Mouse (Mus musculus): ENCODE data around the gene Nol12. TPM values are rescaled to one million over a fixed set of nuclear protein-coding genes. Genes with fewer than 3 reads are reported as not detected.

Gene Nol12
- polyA plus RNA-seq, 1 experiment = 24.1 TPM

DNA sequence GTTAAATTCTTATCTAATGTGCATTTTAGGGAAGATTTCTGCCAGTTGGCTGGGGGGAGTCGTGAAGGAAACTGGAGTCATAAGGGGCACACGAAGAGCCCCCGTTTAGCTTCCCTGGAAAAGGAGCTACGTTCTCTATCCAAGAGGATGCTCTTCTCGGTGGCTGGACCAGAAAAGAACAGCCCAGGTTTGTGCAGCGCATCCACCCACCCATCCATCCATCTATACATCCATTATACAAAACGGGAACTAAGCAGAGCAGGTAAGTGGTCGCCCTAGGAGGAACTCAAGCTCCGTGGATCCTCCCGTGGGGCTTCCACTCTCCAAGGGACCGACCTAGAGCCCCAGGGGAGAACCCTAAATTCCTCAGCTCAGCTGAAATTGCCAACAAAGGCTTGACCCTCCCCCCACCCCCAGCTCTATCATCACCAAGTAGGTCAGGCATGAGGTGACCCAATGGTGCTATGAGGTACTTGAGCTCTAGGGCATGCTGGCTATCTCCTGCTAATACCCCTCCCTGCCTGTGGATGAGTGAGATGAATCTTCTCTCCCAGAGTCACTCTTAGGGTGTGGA lies 13.5 kb downstream of the Nol12 start:
- H3K4me3 ChIP-seq (ENCODE audit: insufficient read depth, low read depth, low read length) = no peak overlapping the region
- no peaks in the 10 kb centered on the region for H3K4me1 ChIP-seq (ENCODE audit: control insufficient read depth, insufficient read depth, low read length)
- no peaks in the 10 kb centered on the region for H3K36me3 ChIP-seq (ENCODE audit: control insufficient read depth, insufficient read depth, low read length)
- H3K27ac ChIP-seq (ENCODE audit: insufficient read depth, low read depth, low read length) = no peak overlapping the region
- no peak for TF ChIP-seq CTCF (conservative IDR thresholded peaks at IDR 0.05; ENCODE audit: insufficient read depth, insufficient read length, low read depth, low read length)
- TF ChIP-seq POLR2A (IDR thresholded peaks at IDR 0.05; ENCODE audit: low read depth, low read length) = no peak
- DNase-seq = no peak
- WGBS = 8% methylated on average over 11 of the region's 11 CpGs
- no peaks in the 10 kb centered on the region for H3K27me3 ChIP-seq (replicated peaks; ENCODE audit: control insufficient read depth, insufficient read depth, low read length)

GRCm38 (mm10) chr15:78948883-78949282 lies 14.2 kb downstream of the Nol12 start:
- H3K4me1 ChIP-seq (ENCODE audit: control insufficient read depth, insufficient read depth, low read length) = no peaks in the 10 kb centered on the region
- H3K4me3 ChIP-seq (ENCODE audit: insufficient read depth, low read depth, low read length) = no peak overlapping the region
- 96% methylated on average over 3 of the region's 3 CpGs for WGBS
- H3K27me3 ChIP-seq (replicated peaks; ENCODE audit: control insufficient read depth, insufficient read depth, low read length) = no peaks in the 10 kb centered on the region
- no peak overlapping the region for H3K27ac ChIP-seq (ENCODE audit: insufficient read depth, low read depth, low read length)
- no peaks in the 10 kb centered on the region for H3K36me3 ChIP-seq (ENCODE audit: control insufficient read depth, insufficient read depth, low read length)
- no peak for DNase-seq
- no peak for TF ChIP-seq CTCF (conservative IDR thresholded peaks at IDR 0.05; ENCODE audit: insufficient read depth, insufficient read length, low read depth, low read length)
- TF ChIP-seq POLR2A (IDR thresholded peaks at IDR 0.05; ENCODE audit: low read depth, low read length) = no peak

- TF ChIP-seq POLR2A (IDR thresholded peaks at IDR 0.05; ENCODE audit: low read depth, low read length) = no peak
- no peak for TF ChIP-seq CTCF (conservative IDR thresholded peaks at IDR 0.05; ENCODE audit: insufficient read depth, insufficient read length, low read depth, low read length)
- Histone ChIP-seq H3K27me3 (replicated peaks; ENCODE audit: control insufficient read depth, insufficient read depth, low read length) (no peaks in the 10 kb centered on the region), H3K4me3 (ENCODE audit: insufficient read depth, low read depth, low read length) (no peak overlapping the region), H3K4me1 (ENCODE audit: control insufficient read depth, insufficient read depth, low read length) (no peaks in the 10 kb centered on the region), H3K36me3 (ENCODE audit: control insufficient read depth, insufficient read depth, low read length) (no peaks in the 10 kb centered on the region), H3K27ac (ENCODE audit: insufficient read depth, low read depth, low read length) (no peak overlapping the region)
- WGBS = 79% methylated on average over 3 of the region's 3 CpGs
- no peak for DNase-seq
These were observed 20.9 kb downstream of the Nol12 start for GRCm38 (mm10) chr15:78955663-78956062.

DNA sequence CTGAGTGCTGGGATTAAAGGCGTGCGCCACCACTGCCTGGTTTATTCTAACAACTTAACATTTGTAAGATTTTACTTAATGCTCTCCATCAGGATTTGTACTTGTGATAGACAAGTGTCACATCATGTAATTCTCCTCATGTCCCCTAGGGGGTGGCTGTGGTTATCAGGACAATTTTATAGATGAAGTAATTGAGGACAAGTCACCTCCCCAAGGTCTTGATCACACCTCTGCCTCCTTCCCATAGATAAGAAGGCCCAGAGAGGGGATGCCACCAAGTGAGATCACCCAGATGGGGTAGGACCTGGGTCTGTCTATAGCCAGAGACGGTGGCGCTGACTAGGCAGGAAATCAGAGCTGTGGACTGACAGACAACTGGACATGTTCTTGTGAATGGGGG lies 21.6 kb downstream of the Nol12 start:
- Histone ChIP-seq H3K4me1 (ENCODE audit: control insufficient read depth, insufficient read depth, low read length) (no peaks in the 10 kb centered on the region), H3K4me3 (ENCODE audit: insufficient read depth, low read depth, low read length) (no peak overlapping the region), H3K36me3 (ENCODE audit: control insufficient read depth, insufficient read depth, low read length) (no peaks in the 10 kb centered on the region), H3K27ac (ENCODE audit: insufficient read depth, low read depth, low read length) (no peak overlapping the region), H3K27me3 (replicated peaks; ENCODE audit: control insufficient read depth, insufficient read depth, low read length) (no peaks in the 10 kb centered on the region)
- no peak for TF ChIP-seq POLR2A (IDR thresholded peaks at IDR 0.05; ENCODE audit: low read depth, low read length)
- TF ChIP-seq CTCF (conservative IDR thresholded peaks at IDR 0.05; ENCODE audit: insufficient read depth, insufficient read length, low read depth, low read length) = no peak
- peak; percentile 41 for DNase-seq
- WGBS = 74% methylated on average over 4 of the region's 4 CpGs

GRCm38 (mm10) chr15:78957021-78957420 lies 22.3 kb downstream of the Nol12 start:
- no peak for DNase-seq
- 49% methylated on average over 15 of the region's 15 CpGs for WGBS
- no peaks in the 10 kb centered on the region for H3K36me3 ChIP-seq (ENCODE audit: control insufficient read depth, insufficient read depth, low read length)
- no peak for TF ChIP-seq CTCF (conservative IDR thresholded peaks at IDR 0.05; ENCODE audit: insufficient read depth, insufficient read length, low read depth, low read length)
- H3K4me3 ChIP-seq (ENCODE audit: insufficient read depth, low read depth, low read length) = no peak overlapping the region
- no peaks in the 10 kb centered on the region for H3K4me1 ChIP-seq (ENCODE audit: control insufficient read depth, insufficient read depth, low read length)
- no peaks in the 10 kb centered on the region for H3K27me3 ChIP-seq (replicated peaks; ENCODE audit: control insufficient read depth, insufficient read depth, low read length)
- no peak overlapping the region for H3K27ac ChIP-seq (ENCODE audit: insufficient read depth, low read depth, low read length)

- Histone ChIP-seq H3K4me3 (ENCODE audit: insufficient read depth, low read depth, low read length) (no peak overlapping the region), H3K4me1 (ENCODE audit: control insufficient read depth, insufficient read depth, low read length) (no peaks in the 10 kb centered on the region), H3K36me3 (ENCODE audit: control insufficient read depth, insufficient read depth, low read length) (no peaks in the 10 kb centered on the region), H3K27me3 (replicated peaks; ENCODE audit: control insufficient read depth, insufficient read depth, low read length) (no peaks in the 10 kb centered on the region), H3K27ac (ENCODE audit: insufficient read depth, low read depth, low read length) (no peak overlapping the region)
- DNase-seq = no peak
- WGBS = 86% methylated on average over 11 of the region's 11 CpGs
- no peak for TF ChIP-seq POLR2A (IDR thresholded peaks at IDR 0.05; ENCODE audit: low read depth, low read length)
- no peak for TF ChIP-seq CTCF (conservative IDR thresholded peaks at IDR 0.05; ENCODE audit: insufficient read depth, insufficient read length, low read depth, low read length)
These were observed 24.8 kb downstream of the Nol12 start for GRCm38 (mm10) chr15:78959537-78959936.

DNA sequence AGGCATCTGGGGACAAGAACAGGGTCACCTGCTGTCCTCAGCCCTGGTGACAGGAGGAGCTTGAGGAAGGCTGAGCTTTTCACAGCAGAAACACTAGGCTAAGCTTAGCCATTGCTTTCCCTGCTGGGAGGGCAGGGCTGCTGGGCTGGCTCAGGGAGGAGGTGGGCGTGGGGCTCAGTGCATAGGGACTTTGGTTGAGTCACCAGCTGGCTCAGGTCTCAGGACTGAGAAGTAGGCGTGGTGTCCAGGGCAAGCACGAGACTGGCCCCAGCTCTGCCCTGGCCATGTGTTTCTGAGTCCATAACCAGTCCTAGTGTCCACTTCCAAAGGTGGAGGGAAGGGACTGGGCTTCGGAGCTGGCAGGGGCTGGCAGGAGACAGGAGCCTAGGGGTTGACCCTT lies 25.4 kb downstream of the Nol12 start:
- DNase-seq = no peak
- Histone ChIP-seq H3K36me3 (ENCODE audit: control insufficient read depth, insufficient read depth, low read length) (no peaks in the 10 kb centered on the region), H3K4me3 (ENCODE audit: insufficient read depth, low read depth, low read length) (no peak overlapping the region), H3K27me3 (replicated peaks; ENCODE audit: control insufficient read depth, insufficient read depth, low read length) (no peaks in the 10 kb centered on the region), H3K4me1 (ENCODE audit: control insufficient read depth, insufficient read depth, low read length) (no peaks in the 10 kb centered on the region), H3K27ac (ENCODE audit: insufficient read depth, low read depth, low read length) (no peak overlapping the region)
- WGBS = 67% methylated on average over 4 of the region's 4 CpGs
- no peak for TF ChIP-seq POLR2A (IDR thresholded peaks at IDR 0.05; ENCODE audit: low read depth, low read length)
- TF ChIP-seq CTCF (conservative IDR thresholded peaks at IDR 0.05; ENCODE audit: insufficient read depth, insufficient read length, low read depth, low read length) = no peak
